Mouse (Mus musculus): ENCODE data around the gene Oxct2a.
"Not testable (repeated sequence)": the region's sequence is repeated elsewhere in the genome, so short reads cannot be mapped to it uniquely, and the experiment has no call there.

GRCm38 (mm10) chr4:123295026-123295425 is 28.4 kb downstream of the Oxct2a start:
- not testable (repeated sequence) for TF ChIP-seq ELF1, MXI1, ZNF384, POLR2A, MYC, POLR2AphosphoS2 (IDR thresholded peaks at IDR 0.05; ENCODE audit: low read depth, low read length)
